Mouse (Mus musculus): ENCODE measurements around the gene Otud7b. TPM values are rescaled to one million over a fixed set of nuclear protein-coding genes. Genes with fewer than 3 reads are reported as not detected.
"Not testable (repeated sequence)": the region's sequence is repeated elsewhere in the genome, so short reads cannot be mapped to it uniquely, and the experiment has no call there.

The Otud7b gene
- polyA plus RNA-seq, 1 experiment from 2014 or later, result 22.3 TPM

DNA sequence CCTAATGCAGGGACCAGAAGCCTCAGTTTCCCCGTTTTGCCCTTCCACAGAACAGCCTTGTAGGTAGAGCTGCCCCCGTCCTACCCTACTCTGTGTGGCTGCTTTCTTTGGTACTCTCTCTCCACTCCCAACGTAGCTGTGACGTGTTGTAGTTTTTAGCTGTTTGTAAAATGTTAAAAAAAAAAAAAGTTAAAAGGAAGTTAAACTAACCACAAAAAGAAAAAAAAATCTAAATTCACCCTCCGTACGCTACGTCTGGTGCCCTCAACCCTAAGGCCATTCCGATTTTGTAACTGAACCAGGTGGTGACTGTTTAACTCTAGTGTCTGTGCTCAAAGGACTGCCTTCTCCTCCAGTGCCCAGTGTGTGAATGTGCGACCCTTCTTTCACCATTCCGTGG is 90.6 kb downstream of the Otud7b start:
- no peak for ATAC-seq (ENCODE audit: insufficient read depth, low FRiP score, low read depth)
- Histone ChIP-seq H3K9ac (no peak overlapping the region), H3K27ac (no peak overlapping the region), H3K4me1 (0 out of 2 replicates have a peak, but pooled peaks cover 9% of the 10 kb centered on the region), H3K4me2 (no peak overlapping the region), H3K9me3 (no peaks in the 10 kb centered on the region), H3K27me3 (replicated peaks) (no peaks in the 10 kb centered on the region), H3K4me3 (replicated peaks) (no peak overlapping the region), H3K36me3 (no peaks in the 10 kb centered on the region)
- 83% methylated on average over 10 of the region's 10 CpGs for WGBS

DNA sequence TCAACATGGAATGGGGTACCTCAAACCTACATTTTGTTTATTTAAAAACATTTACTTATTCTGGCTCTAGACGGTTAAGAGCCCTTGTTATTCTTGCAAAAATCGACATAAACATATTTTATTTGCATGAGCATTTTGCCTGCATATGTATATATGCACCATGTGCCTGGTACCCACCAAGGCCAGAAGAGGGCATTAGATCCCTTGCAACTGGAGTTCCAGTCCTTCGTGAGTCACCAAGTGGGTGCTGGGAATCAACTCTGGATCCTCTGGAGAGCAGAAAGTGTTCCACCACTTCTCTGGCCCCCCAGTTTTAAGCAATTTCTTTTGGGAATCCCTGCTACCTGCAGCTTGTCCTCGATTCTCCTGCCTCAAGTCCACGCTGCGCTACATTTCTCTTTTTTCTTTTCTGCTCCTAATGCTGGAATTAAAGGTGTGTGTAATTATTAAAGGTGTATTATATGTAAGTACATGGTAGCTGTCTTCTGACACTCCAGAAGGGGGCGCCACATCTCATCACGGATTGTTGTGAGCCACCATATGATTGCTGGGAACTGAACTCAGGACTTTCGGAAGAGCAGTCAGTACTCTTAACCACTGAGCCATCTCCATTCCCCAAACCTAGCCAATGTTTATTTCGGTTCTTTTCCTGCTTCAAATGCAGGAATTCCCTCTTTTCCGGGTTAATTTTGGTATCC is 91.4 kb downstream of the Otud7b start:
- Histone ChIP-seq H3K4me3 (replicated peaks) (no peak overlapping the region), H3K27me3 (replicated peaks) (no peaks in the 10 kb centered on the region), H3K27ac (no peak overlapping the region), H3K36me3 (no peaks in the 10 kb centered on the region), H3K9me3 (no peaks in the 10 kb centered on the region), H3K4me1 (0 out of 2 replicates have a peak, but pooled peaks cover 9% of the 10 kb centered on the region), H3K4me2 (no peak overlapping the region), H3K9ac (no peak overlapping the region)
- 92% methylated on average over 11 of the region's 11 CpGs for WGBS
- no peak for ATAC-seq (ENCODE audit: insufficient read depth, low FRiP score, low read depth)

DNA sequence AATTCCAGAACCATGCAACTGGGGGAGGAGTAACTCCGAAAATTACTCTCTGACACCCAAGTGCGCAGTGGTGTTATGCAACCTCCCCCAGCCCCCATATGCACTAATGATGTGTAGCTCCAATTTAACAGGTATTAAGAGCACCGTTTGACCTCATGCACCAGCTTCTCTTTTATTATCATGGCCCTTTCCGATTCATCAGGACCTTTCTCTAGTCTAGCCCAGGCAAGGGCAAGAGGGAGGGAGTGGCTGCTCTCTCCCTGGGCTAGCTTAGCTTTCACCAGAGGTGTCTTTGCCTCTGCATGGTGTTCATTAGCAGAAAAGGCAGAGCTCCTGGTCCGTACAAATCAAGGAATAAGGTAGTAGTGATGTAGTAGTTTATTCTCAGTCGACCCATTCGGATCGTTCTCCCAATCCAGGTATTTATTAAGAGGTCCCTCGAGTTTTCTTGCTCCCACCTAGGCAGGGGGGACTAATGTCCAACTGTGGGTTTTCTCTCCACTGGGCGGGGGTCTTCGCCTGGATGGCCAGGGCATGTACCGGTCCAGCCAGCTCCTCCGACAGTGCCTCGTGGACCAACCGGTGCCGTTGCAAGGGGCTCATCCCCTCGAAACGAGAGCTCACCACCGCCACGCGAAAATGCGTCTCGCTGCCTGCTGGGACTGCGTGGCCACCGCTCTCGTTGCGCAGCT is 92.3 kb downstream of the Otud7b start:
- Histone ChIP-seq H3K27me3 (replicated peaks) (no peaks in the 10 kb centered on the region), H3K4me3 (replicated peaks) (peak overlapping the region; percentile 77), H3K4me1 (0 out of 2 replicates have a peak, but pooled peaks cover 9% of the 10 kb centered on the region), H3K9me3 (no peaks in the 10 kb centered on the region), H3K36me3 (no peaks in the 10 kb centered on the region), H3K9ac (peak overlapping the region; percentile 84), H3K27ac (peak overlapping the region; percentile 94), H3K4me2 (peak overlapping the region; percentile 100)
- 16% methylated on average over 27 of the region's 27 CpGs for WGBS
- ATAC-seq (ENCODE audit: insufficient read depth, low FRiP score, low read depth), result no peak

DNA sequence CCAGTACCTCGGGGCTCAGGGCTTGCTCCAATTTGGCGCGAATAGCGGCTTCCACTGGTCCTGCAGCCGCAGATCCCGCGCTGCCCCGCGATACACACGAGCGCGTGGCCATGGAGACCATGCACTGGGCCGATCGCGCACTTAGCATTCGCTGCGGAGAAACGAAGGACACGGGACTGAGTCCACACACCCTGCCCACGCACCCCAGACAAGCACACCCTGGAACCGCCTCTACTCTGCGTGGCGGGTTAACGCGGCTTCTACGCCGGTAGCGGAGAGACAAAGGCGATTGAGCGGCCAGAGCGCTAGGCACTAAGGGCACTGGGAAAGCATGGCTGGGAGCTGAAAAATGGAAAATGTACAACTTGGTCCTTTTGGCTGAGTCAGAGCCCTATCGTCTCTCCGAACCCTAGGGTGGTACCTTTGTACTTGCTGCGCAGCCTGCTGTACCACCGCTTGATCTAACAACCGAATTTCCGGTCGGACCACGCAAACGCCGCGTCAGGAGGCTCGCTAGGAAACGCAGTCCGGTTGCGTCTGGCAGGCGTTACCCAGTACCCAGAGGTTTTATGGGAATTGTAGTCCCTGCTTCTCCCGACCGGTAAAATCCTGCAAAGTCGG is 92.9 kb downstream of the Otud7b start:
- Histone ChIP-seq H3K27ac (peak overlapping the region; percentile 94), H3K9me3 (no peaks in the 10 kb centered on the region), H3K9ac (peak overlapping the region; percentile 84), H3K27me3 (replicated peaks) (no peaks in the 10 kb centered on the region), H3K4me3 (replicated peaks) (peak overlapping the region; percentile 77), H3K4me1 (0 out of 2 replicates have a peak, but pooled peaks cover 9% of the 10 kb centered on the region), H3K36me3 (no peaks in the 10 kb centered on the region), H3K4me2 (peak overlapping the region; percentile 100)
- peak; percentile 92 for ATAC-seq (ENCODE audit: insufficient read depth, low FRiP score, low read depth)
- WGBS, result under 1% methylated on average over 50 of the region's 50 CpGs

DNA sequence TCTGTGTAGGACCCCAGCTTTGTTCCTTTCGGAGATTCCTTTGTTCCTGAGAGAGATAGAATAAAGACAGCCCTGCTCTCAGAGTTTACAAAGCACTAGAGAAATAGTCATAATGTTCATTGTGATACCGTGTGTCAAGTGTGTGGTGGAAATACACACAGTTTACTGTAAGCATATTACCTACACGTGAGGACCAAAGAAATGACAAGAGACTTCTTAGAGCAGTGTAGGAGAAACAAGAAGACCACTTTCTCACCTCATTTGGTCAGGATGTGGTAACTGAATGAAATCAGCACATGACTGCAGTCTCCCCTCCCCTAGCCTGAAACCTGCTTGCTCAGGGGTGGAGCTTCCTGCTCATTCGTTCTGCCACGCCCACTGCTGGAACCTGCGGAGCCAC is 93.9 kb downstream of the Otud7b start:
- Histone ChIP-seq H3K36me3 (no peaks in the 10 kb centered on the region), H3K4me2 (peak overlapping the region; percentile 100), H3K9me3 (no peaks in the 10 kb centered on the region), H3K4me3 (replicated peaks) (peak overlapping the region; percentile 77), H3K4me1 (0 out of 2 replicates have a peak, but pooled peaks cover 9% of the 10 kb centered on the region), H3K27ac (peak overlapping the region; percentile 75), H3K27me3 (replicated peaks) (no peaks in the 10 kb centered on the region), H3K9ac (no peak overlapping the region)
- WGBS, result 6% methylated on average over 6 of the region's 6 CpGs
- peak; percentile 56; the same call in 1 of the 2 replicates for ATAC-seq (ENCODE audit: insufficient read depth, low FRiP score, low read depth)

DNA sequence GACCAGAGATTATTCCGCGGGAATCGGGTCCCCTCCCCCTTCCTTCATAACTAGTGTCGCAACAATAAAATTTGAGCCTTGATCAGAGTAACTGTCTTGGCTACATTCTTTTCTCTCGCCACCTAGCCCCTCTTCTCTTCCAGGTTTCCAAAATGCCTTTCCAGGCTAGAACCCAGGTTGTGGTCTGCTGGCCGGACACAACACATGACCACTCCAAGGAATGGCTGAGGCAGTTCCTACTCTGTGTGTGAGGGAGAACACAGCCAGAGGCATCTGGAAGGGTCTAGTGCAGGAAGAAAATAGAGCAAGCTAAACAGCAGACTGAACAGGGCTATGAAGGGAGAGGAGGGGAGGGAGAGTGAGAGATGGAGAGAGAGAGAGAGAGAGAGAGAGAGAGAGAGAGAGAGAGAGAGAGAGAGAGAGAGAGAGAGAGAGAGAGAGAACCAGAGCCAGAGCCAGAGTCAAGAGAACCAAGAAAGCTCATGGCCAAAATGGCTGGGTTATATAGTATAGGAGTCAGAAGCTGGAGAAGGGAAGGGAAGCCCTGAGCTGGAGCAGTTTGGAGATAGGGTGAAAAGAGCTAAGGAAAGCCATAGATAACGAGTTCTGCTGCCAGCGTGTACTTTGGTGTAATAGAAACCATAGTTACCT is 94.4 kb downstream of the Otud7b start:
- not testable (repeated sequence) for H3K27ac ChIP-seq; H3K36me3 ChIP-seq; ATAC-seq (ENCODE audit: insufficient read depth, low FRiP score, low read depth); H3K9ac ChIP-seq; H3K4me2 ChIP-seq; H3K4me3 ChIP-seq (replicated peaks); H3K9me3 ChIP-seq; H3K27me3 ChIP-seq (replicated peaks); H3K4me1 ChIP-seq
- 26% methylated on average over 8 of the region's 8 CpGs for WGBS

DNA sequence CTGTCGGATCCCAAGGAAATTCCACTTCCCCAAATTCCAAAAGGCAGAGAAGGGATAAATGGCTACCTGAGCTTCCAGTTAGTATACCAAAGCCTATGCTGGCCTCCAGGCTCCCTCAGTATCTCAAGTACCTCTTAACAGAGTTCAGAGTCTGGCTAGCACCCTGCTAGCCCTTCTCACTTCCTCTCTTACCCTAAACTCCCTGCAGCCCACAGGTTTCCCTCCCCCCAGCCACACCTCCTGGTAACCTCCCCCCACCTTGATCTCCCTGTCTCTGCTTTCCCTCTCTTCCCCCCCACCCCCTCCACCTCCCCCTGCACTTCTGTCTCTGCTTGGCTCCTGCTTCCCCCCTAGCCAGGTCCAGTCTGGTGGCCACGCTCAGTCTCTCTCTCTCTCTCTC is 95.4 kb downstream of the Otud7b start:
- Histone ChIP-seq H3K36me3 (no peaks in the 10 kb centered on the region), H3K4me3 (replicated peaks) (no peak overlapping the region), H3K9ac (no peak overlapping the region), H3K27ac (no peak overlapping the region), H3K4me1 (0 out of 2 replicates have a peak, but pooled peaks cover 9% of the 10 kb centered on the region), H3K27me3 (replicated peaks) (no peaks in the 10 kb centered on the region), H3K4me2 (no peak overlapping the region), H3K9me3 (no peaks in the 10 kb centered on the region)
- ATAC-seq (ENCODE audit: insufficient read depth, low FRiP score, low read depth), result no peak
- WGBS, result 62% methylated on average over 2 of the region's 2 CpGs

DNA sequence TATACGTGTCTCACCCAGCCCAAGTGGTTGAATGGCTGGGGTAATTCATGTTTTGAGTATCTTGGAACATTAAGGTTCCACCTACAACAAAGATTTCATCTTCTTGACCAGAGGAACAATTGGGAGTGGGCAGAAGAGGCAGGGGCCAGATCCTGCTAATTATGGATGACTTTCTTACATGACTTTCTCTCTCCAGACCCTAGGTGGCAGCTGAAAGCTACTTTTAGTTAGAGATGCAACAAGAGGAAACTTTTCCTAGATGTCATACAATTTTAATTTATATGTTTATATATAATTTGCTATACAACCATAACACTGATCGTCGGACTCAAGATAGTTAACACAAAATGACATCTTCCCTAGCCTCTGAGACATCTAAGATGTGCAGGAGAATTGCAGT is 103.5 kb downstream of the Otud7b start:
- 69% methylated on average over 3 of the region's 3 CpGs for WGBS
- Histone ChIP-seq H3K9me3 (no peaks in the 10 kb centered on the region), H3K27me3 (replicated peaks) (no peaks in the 10 kb centered on the region), H3K4me1 (no peaks in the 10 kb centered on the region), H3K27ac (no peak overlapping the region), H3K4me3 (replicated peaks) (no peak overlapping the region), H3K9ac (no peak overlapping the region), H3K4me2 (no peak overlapping the region), H3K36me3 (no peaks in the 10 kb centered on the region)
- no peak for ATAC-seq (ENCODE audit: insufficient read depth, low FRiP score, low read depth)

DNA sequence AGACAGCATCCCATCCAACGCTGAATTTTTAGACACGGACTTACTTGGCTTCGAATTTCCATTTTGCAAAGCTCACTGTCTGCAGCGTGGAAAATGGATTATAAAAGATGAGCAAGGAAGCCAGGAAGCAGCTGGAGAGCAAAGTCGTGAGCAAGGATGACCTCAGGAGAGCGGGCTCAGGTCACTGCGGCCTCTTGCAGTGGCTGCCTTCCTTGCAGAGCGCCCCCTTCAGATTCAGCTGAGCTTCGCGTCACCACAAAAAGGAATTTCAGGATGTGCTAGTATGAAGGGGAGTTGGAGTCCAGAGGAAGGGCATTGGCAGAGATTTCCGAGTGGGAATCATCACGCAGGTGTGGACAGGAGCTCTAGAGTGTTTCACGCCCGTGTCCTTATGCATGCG is 104.9 kb downstream of the Otud7b start:
- Histone ChIP-seq H3K27me3 (replicated peaks) (no peaks in the 10 kb centered on the region), H3K4me2 (no peak overlapping the region), H3K4me3 (replicated peaks) (no peak overlapping the region), H3K9me3 (no peaks in the 10 kb centered on the region), H3K27ac (no peak overlapping the region), H3K36me3 (no peaks in the 10 kb centered on the region), H3K9ac (no peak overlapping the region), H3K4me1 (no peaks in the 10 kb centered on the region)
- ATAC-seq (ENCODE audit: insufficient read depth, low FRiP score, low read depth), result 0 out of 2 replicates have a peak, but pooled peaks have one; percentile 27
- WGBS, result 22% methylated on average over 15 of the region's 15 CpGs
